Mouse (Mus musculus) urinary bladder, postnatal 25 days (tissue): ENCODE data around the gene Igsf21.

ENCODE experiments used
- DNase-seq: peaks from one replicate; pipeline ENCODE4 v3.0.0; 2022; ENCODE audit warnings: low spot score

Igsf21 gene

DNA sequence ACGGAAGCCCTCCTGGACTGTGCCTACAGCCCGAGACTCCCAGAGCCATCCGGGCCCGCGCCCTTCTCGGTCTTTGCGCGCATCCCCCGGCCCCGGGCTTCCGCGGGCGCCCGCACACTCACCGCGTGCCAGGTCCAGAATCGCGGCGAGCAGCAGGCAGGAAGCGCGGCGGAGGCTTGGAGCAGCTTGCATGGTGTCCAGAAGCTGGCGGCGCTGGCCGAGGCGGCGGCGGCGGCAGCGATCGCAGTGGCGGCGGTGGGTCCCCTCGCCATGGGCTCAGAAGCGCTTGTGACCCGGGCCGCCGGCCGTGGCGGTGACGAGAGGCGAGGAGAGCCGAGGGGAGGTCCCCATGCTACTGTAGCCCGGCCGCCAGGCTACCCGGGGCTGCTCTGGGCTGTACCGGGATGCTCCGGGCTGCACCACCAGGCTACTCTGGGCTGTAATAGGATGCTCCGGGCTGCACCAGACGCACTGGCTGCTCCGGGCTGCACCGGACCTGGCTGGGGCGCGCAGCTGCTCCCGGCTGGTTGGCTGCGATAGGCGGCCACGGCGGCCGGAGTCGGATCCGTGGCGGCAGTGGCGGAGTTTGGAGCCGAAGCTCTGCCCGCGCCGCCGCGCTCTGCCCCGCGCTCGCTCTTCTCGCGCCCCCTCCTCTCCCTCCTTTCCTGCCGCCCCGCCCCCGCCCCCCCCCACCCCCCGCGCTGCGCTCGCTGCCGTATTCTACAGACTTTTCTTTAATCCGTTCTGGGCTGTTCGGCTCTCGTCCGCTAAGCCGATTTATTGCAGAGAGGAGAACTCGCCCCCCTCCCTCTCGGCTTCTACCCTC is at the start of gene Igsf21:
Igsf21 (minus strand) TSS at position 605 of the 826 bp plus-strand sequence.
- DNase-seq = no peak

DNA sequence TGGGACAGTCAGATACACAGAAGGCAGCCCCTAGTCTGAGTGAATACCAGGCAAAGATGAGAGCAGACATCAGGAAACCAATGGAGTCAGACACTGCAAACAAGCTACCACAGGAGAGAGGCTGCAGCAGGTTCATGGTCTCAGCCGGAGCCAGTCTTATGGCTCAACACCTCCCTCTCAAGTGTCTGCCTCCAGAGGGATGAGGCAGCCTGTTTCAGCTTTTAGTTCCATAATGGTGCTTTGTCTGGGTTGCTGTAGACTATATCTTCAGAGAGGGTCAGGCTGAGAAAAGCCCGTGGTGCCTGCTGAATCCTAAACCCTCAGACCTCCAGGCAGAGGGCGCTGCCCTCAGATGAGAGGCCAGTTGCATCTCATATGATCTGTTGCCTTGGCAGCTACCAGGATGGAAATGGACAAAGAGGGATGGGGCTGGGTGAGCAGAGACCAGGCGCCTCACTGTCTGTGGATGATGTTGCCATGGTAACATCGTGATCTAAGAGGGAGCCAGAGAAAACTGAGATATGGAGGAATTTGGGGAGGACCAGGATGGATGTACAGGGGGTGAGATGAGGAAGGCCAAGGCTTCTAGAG is 39.2 kb upstream of the Igsf21 start:
- no peak for DNase-seq

DNA sequence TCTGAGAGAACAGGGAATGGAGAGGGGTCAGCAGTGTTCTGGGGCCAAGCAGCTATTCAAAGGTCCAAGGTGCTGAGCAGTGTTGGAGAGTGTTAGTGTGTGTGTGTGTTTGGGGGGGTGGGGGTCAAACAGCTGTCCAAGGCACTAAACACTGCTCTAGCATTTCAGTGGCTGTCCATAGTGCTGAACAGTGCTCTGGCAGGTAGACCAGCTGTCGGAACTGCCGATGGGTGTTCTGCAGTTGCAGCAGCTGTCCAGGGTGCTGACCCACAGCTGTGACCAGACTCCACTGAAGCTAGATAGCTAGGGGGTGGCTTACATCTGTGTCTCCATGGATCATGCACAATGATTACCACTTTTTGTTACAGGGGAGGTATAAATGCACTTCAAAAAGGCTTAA is 36.8 kb upstream of the Igsf21 start:
- DNase-seq = peak; percentile 30

DNA sequence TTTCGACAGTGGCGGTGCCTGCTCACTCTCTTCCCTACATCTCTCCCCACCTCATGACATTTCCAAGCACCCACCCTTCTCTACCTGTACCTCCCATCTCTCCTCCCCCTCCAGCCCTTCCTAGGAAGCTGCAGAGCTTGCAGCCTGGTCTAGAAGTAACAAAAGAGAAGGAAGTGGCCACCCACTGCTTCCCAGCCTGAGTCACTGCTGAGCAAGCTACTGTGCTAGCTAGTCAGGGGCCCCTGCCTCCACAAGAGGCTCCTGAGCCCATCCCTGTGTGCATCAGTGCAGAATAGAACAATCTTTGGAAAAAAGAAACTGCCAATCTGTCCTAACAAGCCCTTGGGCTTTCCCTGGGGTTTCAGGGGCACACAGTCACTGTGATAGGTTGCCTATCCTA is 31.7 kb upstream of the Igsf21 start:
- no peak for DNase-seq

DNA sequence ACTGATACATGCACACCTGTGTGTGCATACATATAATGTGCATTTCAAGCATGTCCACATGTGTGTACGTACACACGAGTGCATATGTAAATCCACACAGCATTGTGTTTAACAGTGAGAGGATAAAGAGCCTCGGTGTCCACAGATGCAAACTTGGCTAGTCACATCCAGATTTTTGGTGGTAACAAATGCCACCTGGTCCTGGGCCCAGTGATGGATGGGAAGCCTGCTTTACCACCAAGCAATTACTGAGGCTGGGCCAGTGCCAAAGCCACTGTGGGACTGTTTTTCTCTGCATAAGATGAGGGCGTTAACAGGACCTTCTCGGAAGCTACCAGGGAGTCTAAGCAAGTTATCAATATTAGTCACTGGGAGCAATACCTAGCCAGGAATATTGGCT is 25.3 kb upstream of the Igsf21 start:
- no peak for DNase-seq

DNA sequence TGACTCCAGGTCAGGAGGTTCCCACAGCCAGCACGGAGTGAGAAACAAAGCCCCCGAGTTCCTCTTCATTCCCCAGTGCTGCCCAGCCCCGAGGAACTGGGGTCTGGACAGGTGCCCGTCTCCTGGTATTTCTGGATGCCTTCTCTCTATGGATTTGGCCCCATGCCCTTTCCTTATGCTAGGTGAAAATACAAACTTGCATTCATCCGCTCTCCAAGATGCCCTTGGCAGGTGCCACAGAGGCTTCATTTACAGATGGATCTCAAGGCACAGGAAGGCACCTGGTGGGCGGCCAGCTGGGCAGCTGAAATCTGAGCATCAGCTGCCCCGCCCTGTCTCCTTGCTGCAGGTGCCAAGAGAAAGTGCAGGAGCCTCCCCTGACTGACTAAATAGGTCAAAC is 23.9 kb upstream of the Igsf21 start:
- no peak for DNase-seq

DNA sequence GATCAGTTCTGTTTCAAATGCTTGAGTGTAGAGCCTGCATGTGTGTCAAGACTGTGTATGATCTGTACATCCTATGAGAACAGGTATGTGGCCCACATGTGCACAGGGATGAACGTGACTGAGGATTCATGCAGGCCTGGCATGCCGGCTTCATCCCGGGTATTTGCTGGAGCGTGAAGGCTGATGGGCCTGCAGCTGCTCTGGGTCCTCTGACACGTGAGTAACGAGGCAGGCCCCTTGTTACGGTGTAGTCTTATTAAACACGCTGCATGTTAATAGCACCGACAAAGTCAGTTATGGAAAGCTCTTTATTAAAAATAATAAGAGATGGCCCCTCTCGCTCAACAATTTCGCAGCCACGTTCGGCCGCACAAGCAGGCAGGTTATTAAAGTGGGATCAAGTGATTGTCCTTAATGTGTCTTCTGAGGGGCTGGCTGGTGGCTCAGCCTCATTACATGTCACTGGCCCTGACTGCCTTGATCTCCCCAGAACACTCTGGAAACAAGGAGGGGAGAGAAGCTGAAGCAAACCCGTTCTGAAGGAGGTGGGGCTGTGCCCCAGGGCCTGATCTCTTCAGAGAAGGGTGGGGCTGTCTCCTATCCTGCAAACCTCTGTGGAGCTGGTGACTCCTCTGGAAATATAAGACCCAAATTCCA is 22.7 kb upstream of the Igsf21 start:
- DNase-seq = no peak

DNA sequence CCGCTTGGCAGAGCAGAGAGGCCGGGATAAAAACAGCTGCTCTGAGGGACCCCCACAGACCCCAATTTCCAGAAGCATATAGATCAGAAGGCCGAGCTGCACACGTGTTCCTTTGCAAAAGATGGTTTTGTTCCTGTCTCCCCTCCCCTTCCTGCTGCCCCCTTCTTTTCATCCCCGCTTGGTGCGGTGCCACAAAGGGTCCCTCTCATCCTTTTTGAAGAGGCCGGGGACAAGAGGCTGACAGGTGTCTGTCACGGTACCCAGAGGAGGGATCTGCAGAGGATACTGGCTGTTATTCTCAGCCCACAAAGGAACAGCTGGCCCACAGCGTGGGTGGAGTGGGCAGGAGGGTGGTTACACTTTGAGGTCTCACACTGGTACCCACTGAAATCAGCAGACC is 21.3 kb upstream of the Igsf21 start:
- no peak for DNase-seq

DNA sequence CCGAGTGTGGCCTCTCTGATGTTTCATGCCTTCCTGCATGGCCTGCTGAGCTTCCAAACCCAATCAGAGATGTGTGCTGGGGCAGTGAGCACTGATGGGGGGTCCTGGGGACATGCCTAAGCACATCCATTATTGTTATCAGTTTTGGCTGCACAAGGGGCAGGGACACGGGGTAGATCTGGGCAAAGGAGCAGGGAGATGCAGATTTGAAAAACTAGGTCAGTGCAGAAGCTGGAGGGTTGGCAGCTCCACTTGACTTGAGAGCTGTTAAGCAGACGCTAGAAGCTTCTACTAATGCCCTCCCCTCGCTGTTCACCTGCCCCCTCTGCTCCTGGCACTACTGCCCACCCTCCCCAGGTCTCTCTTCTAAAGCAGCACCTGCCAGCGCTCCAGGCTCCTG is 20.5 kb upstream of the Igsf21 start:
- DNase-seq = no peak

DNA sequence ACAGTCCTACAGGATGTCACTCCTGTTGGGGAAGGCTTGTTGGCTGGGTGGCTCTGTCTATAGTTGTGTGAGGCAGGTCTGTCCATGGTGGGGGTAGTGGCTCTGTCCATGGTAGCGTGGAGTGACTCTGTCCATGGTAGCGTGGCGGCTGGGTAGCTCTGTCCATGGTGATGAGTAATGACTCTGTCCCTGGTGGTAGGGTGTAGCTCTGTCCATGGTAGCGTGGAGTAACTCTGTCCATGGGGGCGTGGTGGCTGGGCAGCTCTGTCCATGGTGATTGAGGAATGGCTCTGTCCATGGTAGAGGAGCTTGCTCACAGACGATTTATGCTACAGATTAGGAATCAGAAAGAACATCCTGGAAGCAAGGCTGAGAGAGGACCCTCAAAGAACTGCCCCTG is 12.4 kb upstream of the Igsf21 start:
- DNase-seq = peak; percentile 4

DNA sequence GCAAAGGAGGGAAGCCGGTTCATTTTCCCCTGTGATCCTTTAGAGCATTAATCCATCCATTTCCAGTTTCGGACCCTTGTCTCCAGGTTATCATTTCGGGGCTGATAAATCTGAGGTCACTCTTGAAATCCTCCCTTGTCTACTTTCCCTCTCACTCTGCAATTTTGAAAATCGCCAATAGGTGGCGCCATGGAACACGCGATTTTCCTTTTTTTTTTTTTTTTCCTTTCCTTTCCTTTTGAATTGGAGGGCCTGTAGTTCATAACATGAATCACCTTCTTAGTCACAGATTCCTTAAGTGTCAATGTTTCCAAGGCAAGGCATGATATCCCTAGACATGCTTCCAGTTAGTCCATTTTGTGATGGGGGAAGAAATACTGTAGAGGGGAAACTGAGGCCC is 5.8 kb upstream of the Igsf21 start:
- no peak for DNase-seq

DNA sequence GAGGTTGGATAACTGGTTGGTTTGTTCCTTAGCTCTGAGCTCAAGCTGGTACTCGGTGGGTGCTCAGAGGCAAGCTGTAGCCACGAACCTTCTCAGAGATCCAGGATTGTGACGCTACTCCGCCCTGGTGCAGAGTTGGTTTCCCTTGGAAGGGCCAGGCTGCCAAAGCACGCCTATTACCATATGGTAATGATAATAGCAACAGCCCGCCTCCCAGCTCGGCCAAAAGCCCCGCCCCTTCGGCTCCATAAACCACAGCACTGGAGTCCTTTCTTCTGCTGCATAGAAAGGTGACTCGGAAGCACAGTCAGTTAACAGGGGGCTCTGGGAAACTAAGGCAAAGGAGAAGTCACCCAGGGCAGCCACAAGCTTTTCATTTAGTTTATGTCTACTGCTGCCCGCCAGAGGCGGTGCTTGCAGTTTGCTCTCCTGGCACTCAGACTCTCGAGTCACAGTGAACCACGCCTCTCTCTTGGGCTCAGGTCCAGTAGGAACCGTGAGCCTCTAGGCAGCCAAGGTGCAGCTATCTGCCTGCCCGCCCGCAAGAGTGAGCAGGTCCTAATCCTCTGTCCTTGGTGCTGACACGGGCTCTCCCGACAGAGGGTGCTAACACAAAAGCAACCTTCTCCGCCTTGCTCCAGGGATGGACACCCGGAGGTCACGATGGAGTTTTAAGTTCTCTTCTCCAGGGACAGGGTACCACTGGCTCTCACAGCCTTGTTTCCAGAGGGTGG is 2.6 kb upstream of the Igsf21 start:
- peak; percentile 9 for DNase-seq

DNA sequence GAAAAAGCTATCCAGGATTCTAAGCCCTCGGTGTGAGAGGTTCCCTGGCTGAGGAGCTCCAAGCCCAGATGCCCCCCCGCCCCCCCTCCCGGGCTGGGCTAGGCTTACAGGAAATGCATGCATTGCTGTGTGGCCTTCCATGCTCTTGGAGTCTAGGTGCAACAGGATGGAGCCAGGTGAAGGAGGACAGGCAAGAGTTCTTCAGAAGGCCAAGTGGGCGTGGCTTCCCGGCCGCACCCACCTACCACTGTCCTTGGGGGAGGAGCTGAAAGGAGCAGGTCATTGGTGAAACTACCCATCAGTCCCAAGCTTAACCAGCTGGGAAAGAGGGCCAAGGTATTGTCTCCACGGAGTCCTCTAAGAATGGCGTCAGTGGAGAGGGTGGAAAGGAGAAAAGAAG is 1.8 kb upstream of the Igsf21 start:
- DNase-seq = no peak

DNA sequence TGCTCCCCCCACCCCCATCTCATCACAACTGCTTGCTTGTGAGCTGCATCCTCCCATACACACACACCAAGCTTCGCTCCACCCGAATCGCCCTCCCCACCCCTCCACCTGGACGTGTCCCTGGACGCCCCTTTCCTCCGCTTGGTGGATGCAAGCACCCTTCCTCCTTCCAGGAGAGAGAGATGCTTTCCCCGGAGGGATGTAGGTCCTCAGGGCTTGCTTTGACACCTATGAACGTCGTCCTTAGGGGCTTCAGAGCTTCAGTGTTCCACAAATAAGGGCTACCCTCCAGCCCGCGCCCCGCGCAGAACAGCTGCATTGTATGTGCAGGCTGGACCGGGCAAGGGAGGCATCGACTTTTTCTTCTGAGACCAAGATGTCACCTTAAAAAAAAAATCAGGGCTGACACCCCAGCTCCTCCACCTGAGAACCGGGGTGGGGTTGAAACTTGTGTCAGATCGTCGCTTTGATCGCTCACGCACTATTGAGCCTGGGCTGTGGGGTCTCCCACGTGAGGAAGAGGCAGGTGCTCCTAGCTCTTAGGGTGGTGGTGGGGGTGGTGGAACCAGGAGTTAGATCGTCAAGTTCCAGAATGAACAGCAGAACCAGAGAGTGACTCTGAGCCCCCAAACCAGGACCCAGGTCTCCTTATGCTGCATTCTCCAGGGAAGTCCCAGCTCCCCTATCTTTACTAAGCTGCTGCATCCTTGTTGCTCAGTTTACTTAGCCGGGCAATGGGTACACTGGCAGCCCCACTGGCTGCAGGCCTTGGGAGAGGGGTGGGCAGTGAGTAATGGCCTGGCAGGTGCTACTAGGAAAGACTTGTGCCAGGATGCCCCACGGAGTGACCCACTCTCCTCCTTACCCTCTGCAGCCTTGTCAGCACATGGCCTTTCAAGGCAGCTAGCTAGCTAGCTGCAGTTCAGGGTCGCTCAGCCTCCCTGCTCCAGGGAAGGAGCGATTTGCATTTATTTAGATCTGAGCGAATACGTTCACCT is 721 bp upstream of the Igsf21 start:
- no peak for DNase-seq

DNA sequence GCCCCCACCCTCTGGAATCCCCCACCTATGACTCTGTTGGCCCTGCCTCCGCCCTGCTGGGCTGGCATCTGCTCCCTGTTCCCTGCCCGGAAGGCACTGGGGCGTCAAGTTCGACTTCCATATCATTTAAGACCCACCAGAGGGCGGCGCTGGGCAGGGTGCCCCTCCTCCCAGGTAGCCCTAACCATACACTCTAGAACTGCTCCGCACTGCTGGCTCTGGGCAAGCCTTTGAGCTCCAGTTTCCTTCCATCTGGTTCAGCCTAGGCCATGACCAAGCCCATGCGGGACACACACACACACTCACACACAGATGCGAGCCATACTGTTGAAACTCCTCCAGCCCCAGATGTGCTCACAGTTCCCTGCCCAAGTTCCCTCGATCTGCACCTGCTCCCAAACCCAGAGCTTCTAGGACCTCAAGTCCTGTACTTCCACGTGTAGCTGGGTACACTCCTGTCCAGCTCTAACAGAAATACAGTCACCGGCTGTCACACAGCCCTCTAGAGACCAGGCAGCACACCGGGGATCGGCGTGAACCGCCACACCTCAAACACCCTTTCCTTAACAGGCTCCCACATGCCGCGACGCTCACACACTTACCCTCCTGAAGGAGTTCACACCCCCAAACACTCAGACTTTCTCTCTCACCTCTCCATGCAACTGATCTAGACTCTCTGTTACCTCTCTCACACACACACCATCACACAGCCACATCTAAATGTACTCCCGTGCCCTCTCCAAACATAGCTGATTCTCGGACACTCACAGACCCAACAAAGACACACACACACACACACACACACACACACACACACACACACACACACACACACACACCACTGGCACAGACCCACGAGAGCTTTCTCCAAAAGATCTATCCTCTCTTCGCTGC is 1.1 kb downstream of the Igsf21 start:
- no peak for DNase-seq

DNA sequence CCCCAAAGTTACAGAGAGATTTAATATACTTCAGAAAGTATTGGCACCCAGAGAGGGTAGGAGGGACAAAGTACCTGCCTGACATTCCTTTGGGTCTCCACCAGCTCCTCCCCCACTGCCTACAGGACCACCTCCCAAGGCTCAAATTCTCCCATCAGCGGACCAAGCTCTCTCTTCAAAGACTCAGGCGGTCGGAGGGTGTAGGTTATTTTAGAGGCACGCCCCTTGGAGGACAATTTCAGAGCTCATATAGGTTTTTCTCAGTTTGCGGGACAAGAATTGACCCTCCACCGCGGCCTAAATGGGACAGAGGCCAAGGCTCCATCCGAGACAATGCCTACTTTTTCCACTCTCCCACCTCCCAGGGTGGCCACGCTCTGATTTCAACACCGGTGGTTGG is 1.7 kb downstream of the Igsf21 start:
- no peak for DNase-seq

DNA sequence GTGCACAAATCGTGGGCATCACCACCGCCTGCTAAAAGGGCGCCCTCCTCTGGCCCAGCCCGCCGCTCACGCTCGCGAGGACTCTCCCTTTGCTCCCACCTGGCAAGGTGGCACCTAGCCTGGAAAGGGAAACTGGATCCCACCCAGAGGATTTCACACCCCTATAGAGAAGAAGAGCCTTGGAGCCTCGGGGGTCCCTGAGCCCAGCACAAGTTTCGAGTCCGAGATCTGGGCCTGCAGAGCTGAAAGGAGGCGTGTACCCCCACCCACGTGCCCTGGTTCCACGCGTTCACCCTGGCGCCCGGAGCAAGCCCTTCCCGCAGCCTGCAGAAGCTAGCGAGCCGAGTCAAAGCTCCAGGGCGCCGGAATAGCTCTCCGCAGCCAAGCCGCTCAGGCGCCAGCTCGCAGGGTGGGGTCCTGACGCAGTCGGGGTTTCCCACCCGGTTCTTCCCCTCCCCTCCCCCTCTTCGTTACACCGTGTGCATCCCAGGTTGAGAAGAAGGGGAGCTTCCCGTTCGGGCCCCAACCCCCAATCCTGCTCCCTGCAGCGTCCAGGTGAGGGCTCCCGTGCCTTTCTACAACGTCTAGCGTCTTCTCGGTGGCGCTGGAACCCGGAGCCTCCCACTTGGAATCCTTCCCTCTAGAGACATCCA is 2.3 kb downstream of the Igsf21 start:
- no peak for DNase-seq

DNA sequence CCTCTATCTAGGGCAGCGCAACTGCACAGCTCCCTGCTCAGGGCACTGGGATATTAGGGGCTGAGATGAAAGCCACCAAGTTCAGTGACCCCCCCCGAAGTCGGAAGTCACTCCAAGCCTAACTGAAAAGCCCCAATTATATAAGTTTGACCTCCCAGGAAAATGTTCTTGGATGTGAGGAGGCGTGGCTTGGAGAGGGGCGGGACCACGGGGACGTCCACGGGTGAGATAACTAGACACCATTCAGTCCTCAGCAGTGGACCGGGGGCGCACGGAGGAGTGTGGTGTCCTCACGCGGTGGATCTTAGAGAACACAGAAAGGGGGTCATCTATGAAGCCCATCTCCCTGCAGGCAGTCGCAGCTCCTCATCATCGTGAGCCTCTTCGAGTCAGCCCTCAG is 3.4 kb downstream of the Igsf21 start:
- DNase-seq = no peak

DNA sequence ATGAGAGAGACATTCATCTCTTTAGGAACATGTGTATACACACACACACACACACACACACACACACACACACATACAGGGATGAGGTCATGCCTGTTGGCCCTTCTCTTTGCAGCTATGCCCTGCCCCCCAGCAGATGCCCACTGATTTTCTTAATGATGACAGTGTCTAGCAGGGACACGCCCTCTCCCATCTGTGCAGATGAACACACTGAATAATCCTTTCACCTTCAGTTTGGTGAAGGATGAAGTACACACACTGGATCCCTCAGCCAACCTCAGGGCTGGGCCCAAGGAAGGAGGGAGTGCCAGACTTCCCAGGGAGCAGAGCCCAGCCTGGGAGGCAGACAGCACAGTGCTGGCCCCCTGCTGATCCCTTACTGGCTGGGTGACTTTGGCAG is 4.3 kb downstream of the Igsf21 start:
- no peak for DNase-seq

DNA sequence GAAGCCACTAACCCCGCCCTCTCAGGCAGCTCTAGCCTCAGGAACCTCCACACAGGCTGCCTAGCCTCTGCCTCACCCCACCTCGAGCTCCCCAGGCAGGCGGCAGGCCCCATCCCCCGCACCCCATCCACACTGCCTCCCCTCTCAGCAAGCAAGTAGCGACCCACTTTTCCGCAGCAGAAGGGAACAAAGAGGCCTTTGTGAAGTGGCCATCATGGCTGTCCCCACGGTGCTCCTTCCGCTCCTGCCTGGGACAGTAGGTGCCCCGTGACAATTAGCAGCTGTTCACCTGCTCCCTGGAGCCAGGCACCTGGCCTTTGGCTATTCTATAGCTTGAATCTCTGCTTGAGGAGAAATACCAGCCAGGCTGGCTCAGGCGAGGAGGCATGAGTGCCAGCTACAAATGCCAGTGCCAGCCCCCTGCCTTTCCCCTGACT is 9.3 kb downstream of the Igsf21 start:
- DNase-seq = no peak
